Mouse (Mus musculus): ENCODE measurements around the gene Pou4f2. TPM values are rescaled to one million over a fixed set of nuclear protein-coding genes. Genes with fewer than 3 reads are reported as not detected.

Gene Pou4f2
- total and polyA plus RNA-seq, 2 experiments from 2014 or later: 3.3 to 7.8 TPM

GRCm38 (mm10) chr8:78433318-78433717 lies 3.1 kb downstream of the Pou4f2 start:
- H3K4me2 ChIP-seq (ENCODE audit: low read depth, low read length): no peak overlapping the region
- H3K9ac ChIP-seq (replicated peaks; ENCODE audit: low read length): no peak overlapping the region
- H3K27me3 ChIP-seq (ENCODE audit: insufficient read depth, low read length): peaks cover 77% of the 10 kb centered on the region
- DNase-seq (ENCODE audit: low spot score) (no peak), ATAC-seq (no peak)
- H3K36me3 ChIP-seq (ENCODE audit: insufficient read depth, low read length): no peaks in the 10 kb centered on the region
- 8% methylated on average over 5 of the region's 5 CpGs for WGBS
- H3K4me3 ChIP-seq (ENCODE audit: low read length): 0 out of 2 replicates have a peak overlapping the region, but pooled peaks have one; percentile 6
- H3K27ac ChIP-seq: no peak overlapping the region
- TF ChIP-seq CTCF (IDR thresholded peaks at IDR 0.05; ENCODE audit: low read depth): no peak
- no peaks in the 10 kb centered on the region for H3K9me3 ChIP-seq (ENCODE audit: low read length)
- H3K4me1 ChIP-seq (ENCODE audit: insufficient read depth, low read length): 0 out of 2 replicates have a peak, but pooled peaks cover 3% of the 10 kb centered on the region

- H3K9ac ChIP-seq (replicated peaks; ENCODE audit: low read length): no peak overlapping the region
- H3K4me2 ChIP-seq (ENCODE audit: low read depth, low read length): no peak overlapping the region
- H3K4me3 ChIP-seq (ENCODE audit: low read length): no peak overlapping the region
- peaks cover 79% of the 10 kb centered on the region for H3K27me3 ChIP-seq (ENCODE audit: insufficient read depth, low read length)
- H3K27ac ChIP-seq: no peak overlapping the region
- no peak for ATAC-seq
- H3K4me1 ChIP-seq (ENCODE audit: insufficient read depth, low read length): 0 out of 2 replicates have a peak, but pooled peaks cover 3% of the 10 kb centered on the region
- 30% methylated on average over 1 of the region's 1 CpGs for WGBS
- DNase-seq (ENCODE audit: low spot score): no peak
- no peaks in the 10 kb centered on the region for H3K36me3 ChIP-seq (ENCODE audit: insufficient read depth, low read length)
- no peaks in the 10 kb centered on the region for H3K9me3 ChIP-seq (ENCODE audit: low read length)
- no peak for TF ChIP-seq CTCF (IDR thresholded peaks at IDR 0.05; ENCODE audit: low read depth)
Observed at GRCm38 (mm10) chr8:78432451-78432850, 4.0 kb downstream of the Pou4f2 start.

GRCm38 (mm10) chr8:78431356-78431755 lies 5.1 kb downstream of the Pou4f2 start:
- H3K4me3 ChIP-seq (ENCODE audit: low read length): no peak overlapping the region
- 6% methylated on average over 4 of the region's 4 CpGs for WGBS
- no peak overlapping the region for H3K9ac ChIP-seq (replicated peaks; ENCODE audit: low read length)

GRCm38 (mm10) chr8:78428148-78428547 lies 8.3 kb downstream of the Pou4f2 start:
- H3K9ac ChIP-seq (replicated peaks; ENCODE audit: low read length): no peak overlapping the region
- no peak overlapping the region for H3K4me2 ChIP-seq (ENCODE audit: low read depth, low read length)
- DNase-seq (ENCODE audit: low spot score): no peak
- H3K27ac ChIP-seq: no peak overlapping the region
- TF ChIP-seq CTCF (IDR thresholded peaks at IDR 0.05; ENCODE audit: low read depth): no peak
- peaks cover 70% of the 10 kb centered on the region for H3K27me3 ChIP-seq (ENCODE audit: insufficient read depth, low read length)
- no peaks in the 10 kb centered on the region for H3K36me3 ChIP-seq (ENCODE audit: insufficient read depth, low read length)
- 4% methylated on average over 11 of the region's 11 CpGs for WGBS
- no peaks in the 10 kb centered on the region for H3K9me3 ChIP-seq (ENCODE audit: low read length)
- no peak for ATAC-seq
- no peak overlapping the region for H3K4me3 ChIP-seq (ENCODE audit: low read length)
- H3K4me1 ChIP-seq (ENCODE audit: insufficient read depth, low read length): no peaks in the 10 kb centered on the region

More at GRCm38 (mm10) chr8:78431356-78431755, 5.1 kb downstream of the Pou4f2 start:
- Histone ChIP-seq H3K27ac (no peak overlapping the region), H3K9me3 (ENCODE audit: low read length) (no peaks in the 10 kb centered on the region), H3K4me1 (ENCODE audit: insufficient read depth, low read length) (0 out of 2 replicates have a peak, but pooled peaks cover 3% of the 10 kb centered on the region), H3K36me3 (ENCODE audit: insufficient read depth, low read length) (no peaks in the 10 kb centered on the region), H3K27me3 (ENCODE audit: insufficient read depth, low read length) (peaks cover 80% of the 10 kb centered on the region), H3K4me2 (ENCODE audit: low read depth, low read length) (no peak overlapping the region)
- peak; percentile 55 for DNase-seq (ENCODE audit: low spot score)
- no peak for TF ChIP-seq CTCF (IDR thresholded peaks at IDR 0.05; ENCODE audit: low read depth)
- no peak for ATAC-seq

GRCm38 (mm10) chr8:78427769-78428130 lies 8.7 kb downstream of the Pou4f2 start:
- peak overlapping the region; percentile 47 for H3K4me2 ChIP-seq (ENCODE audit: low read depth, low read length)
- TF ChIP-seq CTCF (IDR thresholded peaks at IDR 0.05; ENCODE audit: low read depth): no peak
- ATAC-seq (no peak), DNase-seq (ENCODE audit: low spot score) (no peak)
- under 1% methylated on average over 8 of the region's 8 CpGs for WGBS
- no peak overlapping the region for H3K27ac ChIP-seq
- no peak overlapping the region for H3K9ac ChIP-seq (replicated peaks; ENCODE audit: low read length)
- H3K27me3 ChIP-seq (ENCODE audit: insufficient read depth, low read length): peaks cover 68% of the 10 kb centered on the region
- H3K36me3 ChIP-seq (ENCODE audit: insufficient read depth, low read length): no peaks in the 10 kb centered on the region
- peak overlapping the region; percentile 18; the same call in 1 of the 2 replicates for H3K4me3 ChIP-seq (ENCODE audit: low read length)
- H3K4me1 ChIP-seq (ENCODE audit: insufficient read depth, low read length): no peaks in the 10 kb centered on the region
- H3K9me3 ChIP-seq (ENCODE audit: low read length): no peaks in the 10 kb centered on the region

GRCm38 (mm10) chr8:78426875-78427768 lies 9.3 kb downstream of the Pou4f2 start:
- Histone ChIP-seq H3K9ac (replicated peaks; ENCODE audit: low read length) (no peak overlapping the region), H3K36me3 (ENCODE audit: insufficient read depth, low read length) (no peaks in the 10 kb centered on the region), H3K4me2 (ENCODE audit: low read depth, low read length) (peak overlapping the region; percentile 47), H3K9me3 (ENCODE audit: low read length) (no peaks in the 10 kb centered on the region), H3K4me3 (ENCODE audit: low read length) (peak overlapping the region; percentile 18; the same call in 1 of the 2 replicates), H3K27me3 (ENCODE audit: insufficient read depth, low read length) (peaks cover 62% of the 10 kb centered on the region), H3K27ac (no peak overlapping the region), H3K4me1 (ENCODE audit: insufficient read depth, low read length) (no peaks in the 10 kb centered on the region)
- DNase-seq (ENCODE audit: low spot score): no peak
- TF ChIP-seq CTCF (IDR thresholded peaks at IDR 0.05; ENCODE audit: low read depth): no peak
- peak; percentile 61 for ATAC-seq
- 2% methylated on average over 32 of the region's 32 CpGs for WGBS

GRCm38 (mm10) chr8:78426455-78426854 lies 10.0 kb downstream of the Pou4f2 start:
- H3K27ac ChIP-seq: no peak overlapping the region
- no peak for TF ChIP-seq CTCF (IDR thresholded peaks at IDR 0.05; ENCODE audit: low read depth)

More at GRCm38 (mm10) chr8:78426455-78426854, 10.0 kb downstream of the Pou4f2 start:
- peak overlapping the region; percentile 18; the same call in 1 of the 2 replicates for H3K4me3 ChIP-seq (ENCODE audit: low read length)
- H3K4me1 ChIP-seq (ENCODE audit: insufficient read depth, low read length): no peaks in the 10 kb centered on the region
- no peak overlapping the region for H3K9ac ChIP-seq (replicated peaks; ENCODE audit: low read length)
- peaks cover 55% of the 10 kb centered on the region for H3K27me3 ChIP-seq (ENCODE audit: insufficient read depth, low read length)
- 2% methylated on average over 10 of the region's 10 CpGs for WGBS
- peak overlapping the region; percentile 47 for H3K4me2 ChIP-seq (ENCODE audit: low read depth, low read length)
- DNase-seq (ENCODE audit: low spot score) (no peak), ATAC-seq (peak; percentile 45)
- no peaks in the 10 kb centered on the region for H3K9me3 ChIP-seq (ENCODE audit: low read length)
- H3K36me3 ChIP-seq (ENCODE audit: insufficient read depth, low read length): no peaks in the 10 kb centered on the region
